Mouse (Mus musculus) liver, embryonic 11.5 days (tissue): ENCODE measurements at regions not wholly inside any gene's neighbourhood (a gene's known extent, or its start where the extent isn't known, plus 50 kb on each side); places are given as distances from the start of the nearest gene placed in this dataset.

Experiments
- ATAC-seq: fragments of 200-750 bp; cut with Nextera tagmentation; replicated peaks from 2 replicates; pipeline ENCODE4 v1.8.0; 2017; ENCODE audit warnings: moderate number of reproducible peaks, mild to moderate bottlenecking, moderate TSS enrichment, moderate library complexity; ENCODE audit not compliant: low FRiP score
- DNase-seq: peaks from one replicate; pipeline ENCODE4 v3.0.0-alpha.2; 2017; ENCODE audit warnings: low spot score
- H3K27ac ChIP-seq: fragments of 300-500 bp; sonication (generic); 2 replicates; pipeline ENCODE4 v1.5.1; 2014; ENCODE audit warnings: mild to moderate bottlenecking, low read depth, low read length, control low read depth
- H3K27me3 ChIP-seq: fragments of 300-500 bp; sonication (generic); replicated peaks from 2 replicates; pipeline ENCODE4 v1.6.1; 2014; ENCODE audit warnings: low read length, mixed read lengths; ENCODE audit not compliant: control insufficient read depth, insufficient read depth
- H3K36me3 ChIP-seq: fragments of 300-500 bp; sonication (generic); 2 replicates; pipeline ENCODE4 v1.6.1; 2014; ENCODE audit warnings: mild to moderate bottlenecking, low read length, moderate library complexity, mixed read lengths; ENCODE audit not compliant: control insufficient read depth, insufficient read depth
- H3K4me1 ChIP-seq: fragments of 300-500 bp; sonication (generic); replicated peaks from 2 replicates; pipeline ENCODE4 v1.6.1; 2014; ENCODE audit warnings: low read length, mixed read lengths; ENCODE audit not compliant: control insufficient read depth, insufficient read depth
- H3K4me2 ChIP-seq: fragments of 300-500 bp; sonication (generic); 2 replicates; pipeline ENCODE4 v1.6.1; 2014; ENCODE audit warnings: mild to moderate bottlenecking, control low read depth, moderate library complexity
- H3K4me3 ChIP-seq: fragments of 300-500 bp; sonication (generic); 2 replicates; pipeline ENCODE4 v1.5.1; 2014; ENCODE audit warnings: low read depth, low read length, control low read depth
- H3K9ac ChIP-seq: fragments of 300-500 bp; sonication (generic); 2 replicates; pipeline ENCODE4 v1.6.1; 2014; ENCODE audit warnings: low read depth, low read length, control low read depth
- H3K9me3 ChIP-seq: fragments of 300-500 bp; sonication (generic); 2 replicates; pipeline ENCODE4 v1.6.1; 2016; ENCODE audit warnings: low read length, inconsistent platforms, mixed read lengths; ENCODE audit not compliant: control insufficient read depth
- WGBS: fragments of 180-500 bp; shearing (Covaris S2); extraction: QIAGEN DNeasy Blood & Tissue Kit; methylation state at CpG from one replicate; pipeline ENCODE4 v1.1.7; 2014; 5-methylcytosine and 5-hydroxymethylcytosine counted together

- WGBS, result 94% methylated on average over 1 of the region's 1 CpGs
- Histone ChIP-seq H3K4me2 (no peak overlapping the region), H3K4me1 (no peaks in the 10 kb centered on the region), H3K36me3 (no peaks in the 10 kb centered on the region), H3K4me3 (no peak overlapping the region), H3K9me3 (no peaks in the 10 kb centered on the region), H3K9ac (no peak overlapping the region), H3K27ac (no peak overlapping the region), H3K27me3 (no peaks in the 10 kb centered on the region)
- no peak for DNase-seq
- no peak for ATAC-seq
Measured at GRCm38 (mm10) chr11:55764846-55765245, 156.8 kb upstream of the Glra1 start.
